Mouse (Mus musculus): Measurements from ENCODE around the gene Rgs6.

Gene Rgs6

DNA sequence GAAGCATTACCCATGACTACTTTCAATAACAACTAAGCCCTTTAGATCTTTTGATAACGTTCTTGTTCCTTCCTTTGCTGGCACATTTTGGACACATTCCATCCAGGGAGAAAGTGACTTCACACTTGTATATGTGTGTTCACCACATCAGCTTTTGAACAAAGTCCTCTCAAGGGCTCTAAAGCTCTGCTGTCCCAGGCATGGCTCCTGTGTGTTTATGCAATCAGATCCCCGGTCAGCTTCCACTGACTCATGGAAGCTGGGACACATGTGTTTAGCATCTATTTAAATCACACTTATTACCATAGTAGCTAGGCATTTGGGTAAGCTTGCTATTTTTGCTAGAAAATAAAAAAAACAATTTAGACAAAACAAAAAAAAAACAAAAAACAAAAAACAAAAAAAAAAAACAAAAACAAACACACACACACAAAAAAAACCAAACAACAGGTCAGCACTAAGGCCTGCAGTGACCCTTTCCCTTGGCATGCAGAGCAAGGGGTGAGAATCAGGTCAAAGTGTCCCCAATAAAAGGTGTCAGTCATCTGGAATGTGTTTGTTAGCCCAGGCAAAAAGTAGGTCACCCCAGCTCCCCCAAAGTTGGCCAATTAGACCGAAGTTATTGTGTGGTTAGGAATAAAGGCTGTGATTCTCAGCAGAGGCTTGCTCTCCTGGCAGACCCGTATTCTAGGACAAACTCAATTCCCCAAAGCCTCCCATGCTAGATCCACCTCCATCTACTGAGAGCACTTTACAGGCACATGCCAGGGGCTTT, 267.4 kb downstream of the Rgs6 start:
- DNase-seq (ENCODE audit: low spot score in 2 of 2) = peak; percentile 34 to 62

DNA sequence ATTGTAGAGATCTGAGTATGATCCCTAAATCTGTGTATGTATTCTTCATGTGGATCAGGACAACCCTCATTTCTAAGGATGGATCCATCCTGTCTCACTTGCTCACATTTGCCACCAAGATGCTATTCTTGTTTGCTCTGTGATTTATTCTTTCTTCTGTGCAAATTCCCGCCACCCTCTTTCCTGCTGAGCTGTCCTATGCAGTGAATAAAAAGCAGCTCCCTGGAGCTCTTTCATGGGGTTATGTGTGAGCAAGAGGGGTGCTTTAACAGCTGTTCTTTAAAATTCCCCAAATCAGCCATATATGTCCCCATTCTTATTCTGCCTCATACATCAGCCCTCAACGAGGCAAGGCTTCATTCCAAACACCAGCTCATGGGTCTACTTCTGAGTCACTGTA, 277.6 kb downstream of the Rgs6 start:
- DNase-seq (ENCODE audit: low spot score in 2 of 2) = no peak

GRCm38 (mm10) chr12:82880711-82881110, 292.6 kb downstream of the Rgs6 start:
- DNase-seq (ENCODE audit: low spot score in 2 of 2) = no peak

- no peak for DNase-seq (ENCODE audit: low spot score in 2 of 2)
Measured at GRCm38 (mm10) chr12:82883079-82883478, 295.0 kb downstream of the Rgs6 start.

DNA sequence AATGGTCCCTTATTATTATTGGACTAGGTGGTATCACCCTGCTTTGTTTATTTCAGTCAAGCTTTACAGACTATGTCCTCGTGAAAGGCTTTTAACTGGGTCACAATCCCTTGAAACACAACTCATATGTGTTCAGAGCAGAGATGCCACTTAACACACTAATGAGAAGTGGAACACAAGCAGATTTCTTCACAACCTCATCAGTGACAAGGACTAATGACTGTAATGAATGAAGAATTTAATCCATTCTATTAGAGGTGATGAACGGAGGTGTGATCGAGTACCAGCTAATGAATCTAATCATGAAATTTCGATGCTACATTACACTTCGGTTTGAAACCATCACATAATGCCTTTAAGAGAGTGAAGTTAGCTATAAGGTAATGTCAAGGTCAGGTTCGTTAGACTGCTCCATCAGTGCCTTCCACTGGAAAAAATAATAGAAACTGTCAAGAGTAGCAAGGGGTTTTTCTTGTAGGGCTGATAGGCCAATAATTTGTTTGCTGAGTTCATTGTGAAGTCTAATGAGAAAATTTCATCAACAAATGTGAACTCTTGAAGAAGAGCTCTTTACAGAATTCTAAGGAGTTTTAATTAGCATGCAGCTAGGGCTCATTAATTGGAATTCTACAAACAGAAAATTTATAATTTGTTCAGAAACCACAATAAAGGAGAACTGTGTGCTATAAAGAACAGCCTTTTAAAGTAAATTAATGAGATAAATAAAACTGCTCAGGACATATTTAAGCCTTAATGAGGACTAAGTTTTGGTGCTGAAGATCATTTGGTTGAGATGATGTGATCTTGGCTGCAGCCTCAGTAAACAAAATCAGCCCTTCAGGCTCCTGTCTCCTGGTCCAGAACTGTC, 307.1 kb downstream of the Rgs6 start:
- DNase-seq (ENCODE audit: low spot score in 2 of 2) = no peak

GRCm38 (mm10) chr12:82905773-82906172, 317.7 kb downstream of the Rgs6 start:
- peak; percentile 45 to 84 for DNase-seq (ENCODE audit: low spot score in 2 of 2)

GRCm38 (mm10) chr12:82910846-82911245, 322.8 kb downstream of the Rgs6 start:
- no peak for DNase-seq (ENCODE audit: low spot score in 2 of 2)

DNA sequence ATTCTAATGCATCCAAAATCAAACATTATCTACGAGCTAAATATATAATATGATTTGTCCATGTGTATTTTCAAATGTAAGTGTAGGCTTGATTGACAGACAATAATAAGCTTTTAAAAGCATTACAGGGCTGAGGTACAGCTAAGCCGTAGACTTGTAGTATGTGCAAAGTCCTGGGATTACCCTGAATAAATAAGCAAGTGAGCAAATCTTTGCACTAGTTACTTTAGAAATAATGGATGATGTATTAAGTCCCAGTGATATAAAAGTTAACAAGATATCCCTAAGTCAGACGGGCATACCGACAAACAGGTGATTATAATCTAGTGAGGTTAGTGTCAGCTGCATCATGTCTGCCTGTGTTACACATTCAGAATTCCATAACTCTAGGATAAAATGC, 326.0 kb downstream of the Rgs6 start:
- no peak for DNase-seq (ENCODE audit: low spot score in 2 of 2)

DNA sequence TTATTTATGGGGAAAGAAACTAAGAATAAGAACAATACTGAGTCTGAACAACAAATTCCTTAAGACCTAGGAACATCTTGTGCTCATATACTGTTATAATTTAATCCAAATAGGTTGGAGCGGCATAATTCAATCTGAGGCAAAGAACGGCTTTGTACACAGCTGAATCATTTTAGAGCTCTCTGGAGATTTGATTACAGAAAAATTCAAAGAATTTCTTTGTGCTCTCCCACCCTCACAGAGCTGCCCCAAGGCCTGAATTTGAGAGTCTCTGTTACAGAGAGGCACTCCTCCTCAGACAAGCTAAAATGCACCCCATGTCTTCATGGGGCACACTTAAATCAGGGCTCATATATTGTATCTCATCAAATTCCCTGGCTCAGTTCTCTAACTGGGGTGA, 332.1 kb downstream of the Rgs6 start:
- DNase-seq (ENCODE audit: low spot score in 2 of 2) = no peak

GRCm38 (mm10) chr12:82921287-82922015, 333.4 kb downstream of the Rgs6 start:
- no peak for DNase-seq (ENCODE audit: low spot score in 2 of 2)

DNA sequence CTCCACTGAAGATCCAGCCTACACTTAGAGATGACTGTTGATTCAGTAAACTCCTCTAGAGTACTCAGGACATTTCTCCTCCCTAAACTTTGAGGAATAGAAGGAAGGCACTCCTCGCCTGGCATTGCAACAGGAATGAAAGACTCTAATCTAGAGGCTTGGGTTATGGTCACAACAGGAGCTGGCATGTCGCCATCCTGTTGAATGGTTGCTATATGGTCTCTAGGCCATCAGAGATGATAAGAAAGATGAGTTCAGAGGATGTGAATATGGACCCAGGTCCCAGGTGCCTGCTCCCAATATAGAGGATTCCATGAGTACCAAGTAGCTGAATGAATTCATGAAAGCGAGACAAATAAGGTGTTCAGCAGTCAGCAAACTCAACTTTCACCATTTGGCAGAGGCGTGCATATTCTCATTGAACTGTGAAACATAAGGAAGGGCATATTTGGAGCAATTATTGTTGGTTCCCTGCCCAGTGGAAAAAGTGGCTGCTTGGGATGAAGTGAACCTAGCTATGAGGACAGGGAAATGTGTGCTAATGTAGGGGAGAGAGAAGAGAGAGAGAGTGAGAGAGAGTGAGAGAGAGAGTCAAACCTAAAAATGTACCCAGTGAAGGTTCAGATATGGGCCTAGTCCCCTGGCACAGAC, 334.9 kb downstream of the Rgs6 start:
- DNase-seq (ENCODE audit: low spot score in 2 of 2) = no peak

DNA sequence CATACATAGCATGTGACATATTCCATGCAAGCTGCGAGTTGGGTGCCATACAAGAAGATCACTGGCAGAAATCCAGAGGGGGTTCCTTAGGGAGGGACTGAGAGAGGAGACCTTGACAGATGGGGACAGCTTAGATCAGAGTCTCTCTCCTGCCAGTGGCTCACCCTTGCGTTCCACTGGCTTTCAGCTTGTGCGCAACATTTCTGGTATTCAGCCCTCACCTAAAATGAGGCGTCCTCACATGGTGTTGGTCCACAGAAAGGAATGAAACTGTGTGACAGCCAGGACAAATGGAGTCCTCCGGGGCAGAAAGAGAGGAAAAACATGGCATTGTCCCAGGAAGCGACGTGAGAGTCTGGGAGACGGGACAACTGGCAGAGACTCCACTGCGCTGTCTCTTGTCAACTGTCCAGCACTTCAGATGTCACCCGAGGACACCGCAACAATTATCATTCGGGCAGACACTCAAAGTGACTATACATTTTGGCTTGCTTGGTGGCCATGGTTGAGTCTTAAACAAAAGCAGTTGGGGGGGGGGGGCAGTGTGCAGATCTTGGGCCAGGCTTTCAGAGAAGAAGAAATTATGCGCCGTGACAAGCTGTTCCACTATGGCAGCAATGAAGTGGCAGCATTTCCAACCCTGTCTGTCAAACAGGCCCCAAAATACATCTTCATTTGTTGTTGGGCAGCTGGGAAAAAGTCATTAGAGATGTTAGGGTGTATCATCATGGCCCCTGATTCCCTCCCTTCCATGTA, 344.8 kb downstream of the Rgs6 start:
- DNase-seq (ENCODE audit: low spot score in 2 of 2) = peak; percentile 69 to 75

- no peak for DNase-seq (ENCODE audit: low spot score in 2 of 2)
Measured at GRCm38 (mm10) chr12:82935121-82935762, 347.1 kb downstream of the Rgs6 start.

DNA sequence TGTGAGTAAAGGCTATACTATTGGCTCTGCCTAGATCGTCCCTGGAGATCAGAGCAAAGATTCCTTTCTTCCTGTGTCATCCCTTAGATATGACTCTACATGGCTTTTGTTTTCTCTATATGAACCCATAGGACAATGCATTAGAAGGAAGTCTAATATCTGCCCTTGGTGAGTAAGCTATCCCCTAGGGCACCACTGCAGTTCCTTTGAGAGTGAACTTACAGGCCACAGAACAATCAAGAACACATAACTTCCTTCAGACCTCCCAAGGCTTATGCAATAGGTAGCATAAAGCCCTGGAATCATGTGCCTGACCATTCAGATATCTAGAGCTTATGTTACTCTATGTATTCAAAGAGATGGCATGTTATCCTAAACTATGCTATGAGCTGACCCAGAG, 347.7 kb downstream of the Rgs6 start:
- DNase-seq (ENCODE audit: low spot score in 2 of 2) = no peak

DNA sequence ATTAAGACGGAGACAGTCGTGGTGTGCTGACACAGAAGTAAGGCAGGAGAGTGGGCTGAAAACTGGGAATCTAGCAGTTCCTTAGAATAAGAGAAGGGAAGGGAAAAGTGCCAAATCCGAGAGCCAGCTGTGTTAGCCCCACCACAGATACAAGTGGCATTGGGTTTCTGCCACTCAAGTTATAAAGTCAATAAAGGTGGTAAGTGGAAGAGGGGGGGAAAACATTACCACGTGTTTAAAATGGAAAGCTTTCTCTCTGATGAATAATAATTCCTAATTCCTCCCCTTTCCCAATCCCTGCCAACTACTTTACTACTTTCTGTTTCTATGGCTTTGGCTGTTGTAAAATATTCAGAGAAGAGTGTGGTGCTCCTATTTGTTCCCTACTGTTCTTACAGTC, 352.4 kb downstream of the Rgs6 start:
- no peak for DNase-seq (ENCODE audit: low spot score in 2 of 2)

GRCm38 (mm10) chr12:82946507-82946906, 358.4 kb downstream of the Rgs6 start:
- DNase-seq (ENCODE audit: low spot score in 2 of 2) = peak; percentile 83 to 92

DNA sequence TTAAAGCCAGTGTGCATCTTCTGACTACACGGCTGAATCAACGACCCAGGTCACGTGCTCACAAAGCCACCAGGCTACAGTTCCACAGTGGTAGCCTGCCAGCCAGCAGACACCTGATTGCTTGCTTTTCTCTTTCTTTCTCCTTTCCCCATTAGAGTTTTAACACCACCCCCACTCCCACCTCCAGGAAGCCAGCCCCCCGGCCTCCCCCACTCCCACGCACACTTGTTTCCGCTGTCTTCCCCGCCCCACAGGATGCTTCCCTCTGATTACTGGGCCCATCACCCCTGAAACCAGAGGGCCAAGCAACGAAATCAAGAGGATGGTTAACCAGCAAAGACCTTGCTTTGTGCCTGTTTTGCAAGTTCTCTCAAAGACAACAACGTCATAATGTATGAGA, 373.0 kb downstream of the Rgs6 start:
- no peak for DNase-seq (ENCODE audit: low spot score in 2 of 2)

DNA sequence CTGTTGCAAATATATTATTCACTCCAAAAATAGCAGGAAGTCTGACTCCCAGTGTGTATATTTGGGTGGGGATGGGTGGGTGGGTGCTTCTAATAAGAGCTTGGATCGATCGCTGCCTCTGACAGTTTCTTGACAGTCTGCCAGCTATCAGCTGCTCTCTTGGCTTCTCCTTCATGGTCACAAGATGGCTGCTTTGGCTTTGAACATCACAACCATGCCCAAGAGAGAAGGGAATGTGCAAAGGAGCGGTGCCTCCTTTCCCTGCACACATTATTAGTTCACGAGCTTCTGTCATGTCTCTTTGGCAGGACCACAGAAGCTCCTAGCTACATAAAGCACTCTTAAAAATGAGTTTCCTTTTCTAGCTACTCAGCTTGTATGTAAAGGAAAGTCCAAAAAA, 373.8 kb downstream of the Rgs6 start:
- peak; percentile 38 to 63 for DNase-seq (ENCODE audit: low spot score in 2 of 2)

DNA sequence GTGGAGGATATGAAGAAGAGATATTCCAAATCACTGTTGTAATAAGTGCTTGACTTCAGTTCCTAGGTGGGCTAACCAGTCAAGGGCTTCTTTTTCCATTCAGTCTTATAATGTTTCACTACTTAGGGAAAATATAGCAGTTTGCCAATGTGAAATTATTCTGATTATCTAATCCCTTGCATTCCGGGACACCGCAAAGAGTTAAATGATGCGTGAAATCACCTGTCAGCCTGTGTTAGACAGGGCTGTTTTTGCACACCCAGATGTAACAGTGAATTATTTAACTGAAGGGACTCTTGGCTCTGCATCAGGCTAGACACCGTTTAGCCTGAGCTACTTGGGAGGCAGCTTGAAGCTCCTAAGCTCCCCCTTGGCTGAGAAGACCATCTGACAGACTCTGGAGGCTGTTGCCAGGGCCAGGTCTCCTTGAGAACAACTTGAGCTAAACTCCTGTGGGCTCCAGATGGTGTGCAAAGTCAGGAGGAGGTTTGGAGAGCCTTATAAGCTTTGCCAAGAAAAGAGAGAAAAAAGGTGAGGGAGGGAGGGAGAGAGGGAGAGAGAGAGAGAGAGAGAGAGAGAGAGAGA, 382.5 kb downstream of the Rgs6 start:
- peak; percentile 56 to 80 for DNase-seq (ENCODE audit: low spot score in 2 of 2)

- no peak for DNase-seq (ENCODE audit: low spot score in 2 of 2)
Measured at GRCm38 (mm10) chr12:82971176-82971575, 383.1 kb downstream of the Rgs6 start.

Measured in right cerebral cortex, postnatal 10 days (tissue).